Mouse (Mus musculus): ENCODE results near the gene Ube2ql1. TPM values are rescaled to one million over a fixed set of nuclear protein-coding genes. Genes with fewer than 3 reads are reported as not detected.

Gene Ube2ql1
- polyA plus RNA-seq, 1 experiment from 2014 or later, result 0.10 TPM

GRCm38 (mm10) chr13:69721141-69721540 is 18.5 kb downstream of the Ube2ql1 start:
- Histone ChIP-seq H3K9ac (ENCODE audit: low read depth, low read length) (no peak overlapping the region), H3K36me3 (ENCODE audit: control insufficient read depth, insufficient read depth) (no peaks in the 10 kb centered on the region), H3K4me2 (replicated peaks; ENCODE audit: low read depth) (no peak overlapping the region), H3K27ac (ENCODE audit: low read depth, low read length) (no peak overlapping the region), H3K4me3 (ENCODE audit: low read depth, low read length) (no peak overlapping the region), H3K27me3 (replicated peaks; ENCODE audit: control insufficient read depth, insufficient read depth, low read length) (no peaks in the 10 kb centered on the region), H3K9me3 (ENCODE audit: control insufficient read depth) (no peaks in the 10 kb centered on the region), H3K4me1 (replicated peaks; ENCODE audit: control insufficient read depth, insufficient read depth, low read length) (no peaks in the 10 kb centered on the region)
- TF ChIP-seq CTCF (IDR thresholded peaks at IDR 0.05; ENCODE audit: low read depth), result no peak
- ATAC-seq, result no peak
- WGBS, result 20% methylated on average over 6 of the region's 6 CpGs

- Histone ChIP-seq H3K9ac (ENCODE audit: low read depth, low read length) (no peak overlapping the region), H3K4me2 (replicated peaks; ENCODE audit: low read depth) (no peak overlapping the region), H3K27ac (ENCODE audit: low read depth, low read length) (no peak overlapping the region), H3K9me3 (ENCODE audit: control insufficient read depth) (no peaks in the 10 kb centered on the region), H3K4me3 (ENCODE audit: low read depth, low read length) (no peak overlapping the region), H3K27me3 (replicated peaks; ENCODE audit: control insufficient read depth, insufficient read depth, low read length) (no peaks in the 10 kb centered on the region), H3K36me3 (ENCODE audit: control insufficient read depth, insufficient read depth) (no peaks in the 10 kb centered on the region), H3K4me1 (replicated peaks; ENCODE audit: control insufficient read depth, insufficient read depth, low read length) (no peaks in the 10 kb centered on the region)
- no peak for ATAC-seq
- no peak for TF ChIP-seq CTCF (IDR thresholded peaks at IDR 0.05; ENCODE audit: low read depth)
- WGBS, result 23% methylated on average over 11 of the region's 11 CpGs
Measured at GRCm38 (mm10) chr13:69717860-69718598, 21.7 kb downstream of the Ube2ql1 start.

- no peaks in the 10 kb centered on the region for H3K9me3 ChIP-seq (ENCODE audit: control insufficient read depth)
- TF ChIP-seq CTCF (IDR thresholded peaks at IDR 0.05; ENCODE audit: low read depth), result no peak
- no peak overlapping the region for H3K9ac ChIP-seq (ENCODE audit: low read depth, low read length)
- ATAC-seq, result no peak
- no peaks in the 10 kb centered on the region for H3K4me1 ChIP-seq (replicated peaks; ENCODE audit: control insufficient read depth, insufficient read depth, low read length)
- no peaks in the 10 kb centered on the region for H3K27me3 ChIP-seq (replicated peaks; ENCODE audit: control insufficient read depth, insufficient read depth, low read length)
- 91% methylated on average over 7 of the region's 7 CpGs for WGBS
- no peak overlapping the region for H3K4me2 ChIP-seq (replicated peaks; ENCODE audit: low read depth)
- no peak overlapping the region for H3K27ac ChIP-seq (ENCODE audit: low read depth, low read length)
- H3K36me3 ChIP-seq (ENCODE audit: control insufficient read depth, insufficient read depth), result no peaks in the 10 kb centered on the region
- no peak overlapping the region for H3K4me3 ChIP-seq (ENCODE audit: low read depth, low read length)
Measured at GRCm38 (mm10) chr13:69708236-69708635, 31.5 kb downstream of the Ube2ql1 start.

- Histone ChIP-seq H3K9me3 (ENCODE audit: control insufficient read depth) (no peaks in the 10 kb centered on the region), H3K27ac (ENCODE audit: low read depth, low read length) (no peak overlapping the region)
Measured at GRCm38 (mm10) chr13:69707496-69707895, 32.2 kb downstream of the Ube2ql1 start.

GRCm38 (mm10) chr13:69706919-69707318 is 32.8 kb downstream of the Ube2ql1 start:
- 33% methylated on average over 2 of the region's 2 CpGs for WGBS
- H3K4me3 ChIP-seq (ENCODE audit: low read depth, low read length), result no peak overlapping the region

More at GRCm38 (mm10) chr13:69707496-69707895, 32.2 kb downstream of the Ube2ql1 start:
- H3K4me1 ChIP-seq (replicated peaks; ENCODE audit: control insufficient read depth, insufficient read depth, low read length), result no peaks in the 10 kb centered on the region
- no peaks in the 10 kb centered on the region for H3K27me3 ChIP-seq (replicated peaks; ENCODE audit: control insufficient read depth, insufficient read depth, low read length)
- H3K36me3 ChIP-seq (ENCODE audit: control insufficient read depth, insufficient read depth), result no peaks in the 10 kb centered on the region
- no peak overlapping the region for H3K9ac ChIP-seq (ENCODE audit: low read depth, low read length)
- ATAC-seq, result no peak
- H3K4me3 ChIP-seq (ENCODE audit: low read depth, low read length), result no peak overlapping the region
- TF ChIP-seq CTCF (IDR thresholded peaks at IDR 0.05; ENCODE audit: low read depth), result no peak
- no peak overlapping the region for H3K4me2 ChIP-seq (replicated peaks; ENCODE audit: low read depth)
- WGBS, result 91% methylated on average over 12 of the region's 12 CpGs

GRCm38 (mm10) chr13:69703505-69703904 is 36.2 kb downstream of the Ube2ql1 start:
- H3K9me3 ChIP-seq (ENCODE audit: control insufficient read depth), result no peaks in the 10 kb centered on the region
- 10% methylated on average over 11 of the region's 11 CpGs for WGBS
- no peak overlapping the region for H3K4me2 ChIP-seq (replicated peaks; ENCODE audit: low read depth)
- H3K4me3 ChIP-seq (ENCODE audit: low read depth, low read length), result no peak overlapping the region
- H3K9ac ChIP-seq (ENCODE audit: low read depth, low read length), result no peak overlapping the region
- no peaks in the 10 kb centered on the region for H3K4me1 ChIP-seq (replicated peaks; ENCODE audit: control insufficient read depth, insufficient read depth, low read length)
- no peak overlapping the region for H3K27ac ChIP-seq (ENCODE audit: low read depth, low read length)
- no peak for ATAC-seq
- H3K36me3 ChIP-seq (ENCODE audit: control insufficient read depth, insufficient read depth), result no peaks in the 10 kb centered on the region
- no peaks in the 10 kb centered on the region for H3K27me3 ChIP-seq (replicated peaks; ENCODE audit: control insufficient read depth, insufficient read depth, low read length)
- TF ChIP-seq CTCF (IDR thresholded peaks at IDR 0.05; ENCODE audit: low read depth), result no peak

More at GRCm38 (mm10) chr13:69706919-69707318, 32.8 kb downstream of the Ube2ql1 start:
- TF ChIP-seq CTCF (IDR thresholded peaks at IDR 0.05; ENCODE audit: low read depth), result no peak
- Histone ChIP-seq H3K27me3 (replicated peaks; ENCODE audit: control insufficient read depth, insufficient read depth, low read length) (no peaks in the 10 kb centered on the region), H3K9ac (ENCODE audit: low read depth, low read length) (no peak overlapping the region), H3K4me1 (replicated peaks; ENCODE audit: control insufficient read depth, insufficient read depth, low read length) (no peaks in the 10 kb centered on the region), H3K36me3 (ENCODE audit: control insufficient read depth, insufficient read depth) (no peaks in the 10 kb centered on the region), H3K9me3 (ENCODE audit: control insufficient read depth) (no peaks in the 10 kb centered on the region), H3K4me2 (replicated peaks; ENCODE audit: low read depth) (no peak overlapping the region), H3K27ac (ENCODE audit: low read depth, low read length) (no peak overlapping the region)
- ATAC-seq, result no peak
